Mouse (Mus musculus) adrenal gland, adult (tissue): ENCODE measurements around the gene Maml3.

ENCODE experiments used
- DNase-seq, 2 experiments: peaks; one replicate each; pipeline ENCODE4 v3.0.0; 2022 to 2023; ENCODE audit warnings: low spot score in 1 of 2; ENCODE audit not compliant: inconsistent age in 2 of 2

Gene Maml3

GRCm38 (mm10) chr3:51880506-51881036 is 224.3 kb downstream of the Maml3 start:
- DNase-seq = peak in 1 of 2 experiments; percentile 43

- peak; percentile 82 to 90 for DNase-seq
Measured at GRCm38 (mm10) chr3:51879211-51879610, 225.7 kb downstream of the Maml3 start.

- DNase-seq = peak in 1 of 2 experiments; percentile 42
Measured at GRCm38 (mm10) chr3:51878577-51878976, 226.3 kb downstream of the Maml3 start.

- DNase-seq = no peak
Measured at GRCm38 (mm10) chr3:51876729-51877128, 228.1 kb downstream of the Maml3 start.

GRCm38 (mm10) chr3:51875629-51876028 is 229.2 kb downstream of the Maml3 start:
- no peak for DNase-seq

- no peak for DNase-seq
Measured at GRCm38 (mm10) chr3:51874252-51874651, 230.6 kb downstream of the Maml3 start.

GRCm38 (mm10) chr3:51872771-51873170 is 232.1 kb downstream of the Maml3 start:
- DNase-seq = no peak

- DNase-seq = no peak
Measured at GRCm38 (mm10) chr3:51871346-51871745, 233.5 kb downstream of the Maml3 start.

GRCm38 (mm10) chr3:51869980-51870379 is 234.9 kb downstream of the Maml3 start:
- DNase-seq = no peak

GRCm38 (mm10) chr3:51868857-51869256 is 236.0 kb downstream of the Maml3 start:
- DNase-seq = no peak

GRCm38 (mm10) chr3:51866446-51866845 is 238.4 kb downstream of the Maml3 start:
- no peak for DNase-seq

- DNase-seq = no peak
Measured at GRCm38 (mm10) chr3:51861631-51862030, 243.2 kb downstream of the Maml3 start.

- DNase-seq = no peak
Measured at GRCm38 (mm10) chr3:51860458-51860857, 244.4 kb downstream of the Maml3 start.

GRCm38 (mm10) chr3:51859208-51859607 is 245.7 kb downstream of the Maml3 start:
- DNase-seq = no peak

- DNase-seq = no peak
Measured at GRCm38 (mm10) chr3:51854152-51854551, 250.7 kb downstream of the Maml3 start.

GRCm38 (mm10) chr3:51853610-51854009 is 251.3 kb downstream of the Maml3 start:
- no peak for DNase-seq

GRCm38 (mm10) chr3:51852692-51853091 is 252.2 kb downstream of the Maml3 start:
- no peak for DNase-seq

- no peak for DNase-seq
Measured at GRCm38 (mm10) chr3:51851596-51851995, 253.3 kb downstream of the Maml3 start.

GRCm38 (mm10) chr3:51849462-51849861 is 255.4 kb downstream of the Maml3 start:
- DNase-seq = no peak

GRCm38 (mm10) chr3:51847262-51847661 is 257.6 kb downstream of the Maml3 start:
- DNase-seq = no peak

- DNase-seq = no peak
Measured at GRCm38 (mm10) chr3:51844255-51844654, 260.6 kb downstream of the Maml3 start.

GRCm38 (mm10) chr3:51842140-51842539 is 262.7 kb downstream of the Maml3 start:
- DNase-seq = no peak

GRCm38 (mm10) chr3:51841598-51841997 is 263.3 kb downstream of the Maml3 start:
- DNase-seq = no peak
